Mouse (Mus musculus) bone marrow macrophage, adult 2 months (primary cell): ENCODE results near the gene Sstr2.

Experiments used
- CTCF ChIP-seq: IDR thresholded peaks from 2 replicates; pipeline ENCODE4 v1.5.1; 2012; ENCODE audit warnings: low read depth, mild to moderate bottlenecking, low read length, moderate library complexity
- POLR2A ChIP-seq: IDR thresholded peaks from 2 replicates; pipeline ENCODE4 v1.6.1; 2012; ENCODE audit warnings: mild to moderate bottlenecking, low read depth, low read length, borderline replicate concordance

DNA sequence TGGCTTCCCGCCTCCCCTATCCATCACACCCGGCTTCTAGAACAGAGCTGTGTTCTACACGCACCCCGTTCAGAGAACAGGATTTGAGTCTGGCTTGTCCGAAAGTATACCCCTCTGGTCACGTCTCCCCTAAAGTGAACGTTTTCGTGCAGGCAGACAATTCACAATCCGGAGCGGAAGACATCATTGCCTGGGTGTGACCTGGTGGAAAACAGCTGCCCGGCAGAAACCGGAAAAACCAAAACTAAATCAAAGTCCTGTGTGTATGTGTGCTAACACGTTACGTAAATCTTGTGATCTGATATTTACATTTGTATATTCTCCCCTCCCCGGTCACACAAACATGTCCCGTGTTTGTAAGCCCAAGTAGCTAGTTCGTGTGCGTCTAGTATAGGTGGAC, 6.3 kb downstream of the Sstr2 start:
- no peak for TF ChIP-seq CTCF
- TF ChIP-seq POLR2A, result no peak
